Mouse (Mus musculus) lung, postnatal 4 days (tissue): Measurements from ENCODE around the gene Hsf5.
A peak's percentile ranks its signal among the peaks of the same experiment; 100 is the strongest.

Experiments used
- DNase-seq, 2 experiments: peaks; one replicate each; pipeline ENCODE4 v3.0.0; 2021

Gene Hsf5

GRCm38 (mm10) chr11:87688478-87689203 is 71.7 kb downstream of the Hsf5 start:
- DNase-seq = no peak

- peak; percentile 78 for DNase-seq
Observed at GRCm38 (mm10) chr11:87689402-87689808, 72.4 kb downstream of the Hsf5 start.

- peak in 1 of 2 experiments; percentile 21 for DNase-seq
Observed at GRCm38 (mm10) chr11:87690054-87690740, 73.2 kb downstream of the Hsf5 start.

- DNase-seq = no peak
Observed at GRCm38 (mm10) chr11:87697131-87697682, 80.2 kb downstream of the Hsf5 start.

GRCm38 (mm10) chr11:87698126-87698525 is 81.2 kb downstream of the Hsf5 start:
- DNase-seq = no peak

GRCm38 (mm10) chr11:87701108-87701507 is 84.1 kb downstream of the Hsf5 start:
- DNase-seq = no peak

GRCm38 (mm10) chr11:87701877-87702620 is 85.1 kb downstream of the Hsf5 start:
- DNase-seq = no peak

GRCm38 (mm10) chr11:87703654-87704053 is 86.7 kb downstream of the Hsf5 start:
- no peak for DNase-seq

- no peak for DNase-seq
Observed at GRCm38 (mm10) chr11:87704289-87704688, 87.3 kb downstream of the Hsf5 start.

- no peak for DNase-seq
Observed at GRCm38 (mm10) chr11:87707570-87707969, 90.6 kb downstream of the Hsf5 start.

GRCm38 (mm10) chr11:87708979-87709378 is 92.0 kb downstream of the Hsf5 start:
- DNase-seq = no peak
